Mouse (Mus musculus) small intestine, adult 2 months (tissue): ENCODE measurements around the gene Susd6. TPM values are rescaled to one million over a fixed set of nuclear protein-coding genes. Genes with fewer than 3 reads are reported as not detected.

Source experiments
- H3K27ac ChIP-seq: fragments of 200-500 bp; 2 replicates; pipeline ENCODE4 v1.5.1; 2012; ENCODE audit warnings: low read depth, low read length, control low read depth, inconsistent platforms; ENCODE audit not compliant: insufficient read depth
- H3K27me3 ChIP-seq: fragments of 200-500 bp; 2 replicates; pipeline ENCODE4 v1.6.1; 2012; ENCODE audit warnings: mild to moderate bottlenecking, moderate library complexity, low read length, inconsistent platforms; ENCODE audit not compliant: control insufficient read depth, insufficient read depth
- H3K36me3 ChIP-seq: fragments of 200-500 bp; 2 replicates; pipeline ENCODE4 v1.6.1; 2012; ENCODE audit warnings: mild to moderate bottlenecking, low read length, control low read depth, inconsistent platforms; ENCODE audit not compliant: control insufficient read depth, insufficient read depth
- H3K4me1 ChIP-seq: fragments of 200-500 bp; 2 replicates; pipeline ENCODE4 v1.6.1; 2012; ENCODE audit warnings: low read length, inconsistent platforms, mixed read lengths; ENCODE audit not compliant: control insufficient read depth, insufficient read depth, insufficient read length
- H3K4me3 ChIP-seq: fragments of 200-500 bp; 2 replicates; pipeline ENCODE4 v1.5.1; 2012; ENCODE audit warnings: low read depth, mild to moderate bottlenecking, control low read depth, inconsistent platforms, low read length, moderate library complexity
- CTCF ChIP-seq: fragments of 200-500 bp; IDR thresholded peaks from 2 replicates; pipeline ENCODE4 v1.5.1; 2012; ENCODE audit warnings: low read depth, mild to moderate bottlenecking, control low read depth, inconsistent platforms, low read length, moderate library complexity, mixed read lengths; ENCODE audit not compliant: insufficient replicate concordance, insufficient read length; ENCODE audit errors: extremely low read depth
- POLR2A ChIP-seq: fragments of 200-500 bp; IDR thresholded peaks from 2 replicates; pipeline ENCODE4 v1.6.1; 2012; ENCODE audit warnings: low read depth, mild to moderate bottlenecking, control low read depth, inconsistent platforms, low read length, moderate library complexity
- WGBS: fragments of 180-500 bp; shearing (Covaris S2); methylation state at CpG from one replicate; pipeline ENCODE4 v1.1.7; 2018; 5-methylcytosine and 5-hydroxymethylcytosine counted together
- polyA plus RNA-seq: library from polyadenylated mRNA; depleted of rRNA; stranded (reverse); fragments of >200 nt; gene quantifications from 2 replicates; pipeline ENCODE4 v1.2.3, GENCODE M21; 2012

Gene Susd6
- polyA plus RNA-seq, 1 experiment, result 54.9 TPM

DNA sequence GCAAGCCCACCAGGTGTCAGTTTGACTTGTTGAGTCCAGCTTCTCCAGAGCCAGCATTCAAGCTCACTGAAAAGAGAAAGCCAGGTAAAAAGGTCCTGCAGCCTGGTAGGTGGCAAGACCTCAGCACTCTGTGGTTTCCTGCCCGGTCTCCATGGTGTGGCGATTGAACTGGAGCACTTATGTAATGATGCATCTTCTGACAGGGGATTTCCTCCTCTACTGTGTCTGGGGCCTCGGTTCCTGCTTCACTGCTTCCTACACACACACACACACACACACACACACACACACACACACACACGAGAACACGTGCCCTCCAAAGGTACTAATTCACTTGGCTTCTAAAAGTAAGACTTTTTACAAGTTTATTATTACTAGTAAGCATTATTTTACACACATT is 2.6 kb downstream of the Susd6 start:
- Histone ChIP-seq H3K4me1 (peaks cover 20% of the 10 kb centered on the region), H3K36me3 (peaks cover 3% of the 10 kb centered on the region), H3K27ac (peak overlapping the region; percentile 76), H3K27me3 (no peaks in the 10 kb centered on the region), H3K4me3 (peak overlapping the region; percentile 2; the same call in 1 of the 2 replicates)
- no peak; the same call in 1 of the 2 replicates for TF ChIP-seq CTCF
- WGBS, result 37% methylated on average over 5 of the region's 5 CpGs

GRCm38 (mm10) chr12:80793535-80793934 is 3.2 kb downstream of the Susd6 start:
- Histone ChIP-seq H3K4me1 (peaks cover 19% of the 10 kb centered on the region), H3K27ac (no peak overlapping the region), H3K27me3 (no peaks in the 10 kb centered on the region), H3K36me3 (peaks cover 3% of the 10 kb centered on the region), H3K4me3 (no peak overlapping the region)
- TF ChIP-seq POLR2A (no peak), CTCF (no peak)
- 39% methylated on average over 1 of the region's 1 CpGs for WGBS

GRCm38 (mm10) chr12:80794522-80794921 is 4.2 kb downstream of the Susd6 start:
- H3K36me3 ChIP-seq, result peaks cover 3% of the 10 kb centered on the region
- TF ChIP-seq CTCF (no peak), POLR2A (no peak)
- whole genome bisulfite sequencing, result 85% methylated on average over 4 of the region's 4 CpGs

GRCm38 (mm10) chr12:80794935-80795785 is 4.8 kb downstream of the Susd6 start:
- H3K27ac ChIP-seq, result no peak overlapping the region
- TF ChIP-seq CTCF, result no peak
- no peak for TF ChIP-seq POLR2A
- H3K4me1 ChIP-seq, result peaks cover 15% of the 10 kb centered on the region
- H3K4me3 ChIP-seq, result no peak overlapping the region
- H3K36me3 ChIP-seq, result peaks cover 3% of the 10 kb centered on the region
- H3K27me3 ChIP-seq, result no peaks in the 10 kb centered on the region
- 64% methylated on average over 2 of the region's 2 CpGs for WGBS

More at GRCm38 (mm10) chr12:80794522-80794921, 4.2 kb downstream of the Susd6 start:
- Histone ChIP-seq H3K27me3 (no peaks in the 10 kb centered on the region), H3K4me3 (no peak overlapping the region), H3K27ac (no peak overlapping the region), H3K4me1 (peaks cover 19% of the 10 kb centered on the region)

DNA sequence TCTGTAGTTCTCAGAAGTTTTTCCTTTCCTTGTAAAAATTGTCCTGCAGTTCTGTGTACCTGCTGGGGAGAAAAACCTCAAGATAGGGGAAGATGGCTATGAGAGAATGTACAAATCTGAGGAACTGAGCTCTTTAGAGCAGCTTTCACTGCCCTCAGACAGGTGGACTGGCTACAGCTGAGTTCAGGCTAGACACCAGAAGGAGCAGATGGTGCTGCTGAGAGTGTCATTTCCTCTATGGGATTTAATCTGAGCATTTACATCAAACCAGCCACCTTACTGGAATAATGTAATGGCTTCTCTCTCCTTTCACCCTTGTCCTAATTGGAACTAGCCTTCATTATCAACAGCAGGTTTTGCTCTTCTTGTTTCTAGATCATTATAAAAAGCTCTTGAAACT is 8.0 kb downstream of the Susd6 start:
- Histone ChIP-seq H3K27ac (no peak overlapping the region), H3K4me1 (peaks cover 12% of the 10 kb centered on the region), H3K4me3 (no peak overlapping the region), H3K27me3 (no peaks in the 10 kb centered on the region), H3K36me3 (peaks cover 3% of the 10 kb centered on the region)
- TF ChIP-seq CTCF (no peak), POLR2A (no peak)

DNA sequence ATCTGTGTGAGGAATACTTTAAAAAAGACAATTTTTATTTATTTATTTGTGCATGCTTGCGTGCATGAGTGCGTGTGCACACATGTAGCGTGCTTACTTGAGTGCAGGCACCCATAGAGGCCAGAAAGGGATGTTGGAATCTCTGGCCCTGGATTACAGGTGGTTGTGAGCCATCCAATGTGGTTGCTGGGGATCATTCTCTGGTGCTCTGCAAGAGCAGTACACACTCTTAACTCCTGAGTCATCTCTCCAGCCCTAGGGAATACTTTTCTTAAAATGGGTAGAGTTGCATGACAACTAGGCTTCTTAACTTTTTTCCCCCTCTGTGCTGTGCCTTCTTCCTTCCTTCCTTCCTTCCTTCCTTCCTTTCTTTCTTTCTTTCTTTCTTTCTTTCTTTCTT is 9.8 kb downstream of the Susd6 start:
- WGBS, result 95% methylated on average over 3 of the region's 3 CpGs
- H3K27me3 ChIP-seq, result no peaks in the 10 kb centered on the region
- no peak overlapping the region for H3K4me3 ChIP-seq
- no peaks in the 10 kb centered on the region; the same call in none of the 2 replicates for H3K36me3 ChIP-seq
- H3K27ac ChIP-seq, result no peak overlapping the region
- H3K4me1 ChIP-seq, result peaks cover 13% of the 10 kb centered on the region; the same call in 1 of the 2 replicates
- TF ChIP-seq POLR2A (no peak), CTCF (no peak)

DNA sequence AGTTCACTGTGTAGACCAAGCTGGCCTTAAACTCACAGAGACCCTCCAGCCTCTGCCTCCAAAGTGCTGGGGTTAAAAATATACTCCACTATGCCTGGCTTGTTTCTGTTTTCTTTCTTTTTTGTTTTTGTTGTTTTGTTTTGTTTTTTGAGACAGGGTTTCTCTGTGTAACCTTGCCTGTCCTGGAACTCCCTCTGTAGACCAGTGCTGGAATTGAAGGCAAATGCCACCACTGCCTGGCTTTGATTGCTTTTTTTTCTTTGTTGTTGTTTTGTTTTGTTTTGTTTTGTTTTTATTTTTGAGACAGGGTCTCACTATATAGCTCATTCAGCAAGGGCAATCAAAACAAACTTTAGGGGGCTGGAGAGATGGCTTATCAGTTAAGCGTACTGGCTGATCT is 11.1 kb downstream of the Susd6 start:
- TF ChIP-seq CTCF (no peak), POLR2A (no peak)
- WGBS, result 98% methylated on average over 1 of the region's 1 CpGs
- H3K27me3 ChIP-seq, result no peaks in the 10 kb centered on the region
- H3K27ac ChIP-seq, result no peak overlapping the region
- H3K36me3 ChIP-seq, result peaks cover 3% of the 10 kb centered on the region; the same call in 1 of the 2 replicates
- H3K4me3 ChIP-seq, result no peak overlapping the region
- peaks cover 17% of the 10 kb centered on the region; the same call in 1 of the 2 replicates for H3K4me1 ChIP-seq
